Mouse (Mus musculus) myocyte (in vitro differentiated cells): ENCODE measurements around the gene Tprn.

Experiments used
- MAX ChIP-seq: IDR thresholded peaks from one replicate; pipeline ENCODE4 v1.6.1; 2011; ENCODE audit warnings: low read depth, mild to moderate bottlenecking, control low read depth
- MYOG ChIP-seq, 3 experiments: IDR thresholded peaks; one replicate each; pipeline ENCODE4 v1.6.1; 2011; ENCODE audit warnings: control low read depth in 2 of 3, low read depth in 2 of 3, mild to moderate bottlenecking in 2 of 3; ENCODE audit not compliant: insufficient read length in 2 of 3, control insufficient read depth in 1 of 3, insufficient read depth in 1 of 3
- POLR2A ChIP-seq: IDR thresholded peaks from one replicate; pipeline ENCODE4 v1.6.1; 2011; ENCODE audit warnings: low read depth, mild to moderate bottlenecking, control low read depth, moderate library complexity; ENCODE audit not compliant: insufficient read length
- POLR2AphosphoS2 ChIP-seq: IDR thresholded peaks from one replicate; pipeline ENCODE4 v1.6.1; 2011; ENCODE audit warnings: low read depth, control low read depth; ENCODE audit not compliant: insufficient read length
- REST ChIP-seq: IDR thresholded peaks from one replicate; pipeline ENCODE4 v1.6.1; 2011; ENCODE audit warnings: mild to moderate bottlenecking, control low read depth, moderate library complexity; ENCODE audit not compliant: insufficient read depth, insufficient read length
- USF1 ChIP-seq: IDR thresholded peaks from one replicate; pipeline ENCODE4 v1.6.1; 2011; ENCODE audit warnings: low read depth, mild to moderate bottlenecking, control low read depth, moderate library complexity

DNA sequence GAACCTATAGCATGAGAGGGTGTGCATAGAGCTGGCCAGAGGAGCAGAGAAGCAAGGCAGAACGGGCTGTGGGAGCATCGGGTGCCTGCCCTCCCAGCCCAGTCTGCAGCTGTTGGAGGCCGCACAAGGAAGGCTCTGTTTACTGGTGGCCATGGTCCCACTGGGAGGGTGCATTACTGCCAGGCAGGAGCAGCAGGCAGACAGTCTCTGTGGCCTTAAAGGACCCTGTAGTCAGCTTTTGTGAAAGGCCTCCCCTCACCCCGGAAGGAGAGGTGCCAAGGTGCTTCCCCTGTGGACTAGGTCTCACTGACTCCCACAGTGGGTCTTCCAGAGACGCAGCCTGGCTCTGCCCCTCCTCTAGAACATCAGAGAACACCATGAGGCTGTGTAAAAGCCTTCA is 35.6 kb upstream of the Tprn start:
- TF ChIP-seq MYOG (IDR thresholded peaks at IDR 0.05; ENCODE audit: control insufficient read depth in 1 of 3, insufficient read depth in 1 of 3, insufficient read length in 2 of 3, low read depth in 2 of 3) (peak; percentile 70 to 97 (median 94)), POLR2AphosphoS2 (no peak), MAX (no peak), POLR2A (peak; percentile 47), REST (no peak), USF1 (no peak)
